Mouse (Mus musculus) embryo, embryonic 10.5 days (tissue): ENCODE measurements around the gene D130043K22Rik.

ENCODE experiments used
- DNase-seq: peaks from one replicate; pipeline ENCODE4 v3.0.0-alpha.2; 2015; ENCODE audit warnings: low spot score

The D130043K22Rik gene

DNA sequence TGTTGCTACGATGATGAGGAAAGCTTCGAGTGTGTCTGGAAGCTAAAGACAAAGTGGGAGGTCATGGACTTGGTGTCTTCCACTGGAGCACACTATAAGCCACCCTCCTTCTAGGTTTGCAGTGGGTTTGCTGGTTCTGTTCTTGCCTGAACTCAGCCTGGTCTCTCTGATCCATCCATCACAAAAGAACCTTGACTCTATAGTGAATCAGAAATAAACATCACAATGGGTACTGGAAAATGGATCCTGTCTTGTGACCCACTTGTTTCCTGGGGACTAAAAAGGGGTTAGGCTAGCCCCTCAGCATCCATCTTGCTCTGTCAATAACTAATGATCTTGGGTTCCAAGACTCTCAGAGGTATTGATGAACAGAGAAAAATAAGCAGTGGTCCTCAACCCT is 57.0 kb downstream of the D130043K22Rik start:
- DNase-seq, result no peak

DNA sequence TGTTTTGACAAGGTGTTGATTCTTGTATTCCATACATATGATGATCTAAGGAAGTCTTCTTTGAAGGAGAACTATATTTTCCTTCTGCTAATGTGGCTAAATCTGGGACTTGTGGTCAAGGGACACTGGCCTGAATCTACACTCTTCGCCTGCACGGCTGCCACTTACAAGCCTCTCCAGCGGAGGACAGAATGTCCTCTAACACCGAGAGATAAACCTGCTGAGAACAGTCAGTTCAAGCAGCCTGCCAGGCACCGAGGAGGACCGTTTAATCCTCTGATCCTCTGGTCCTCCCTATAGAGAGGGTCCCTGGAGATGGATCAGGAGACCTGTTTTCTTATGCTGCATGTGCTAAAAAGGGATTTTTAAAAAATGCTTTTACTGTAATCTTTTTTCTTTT is 58.5 kb downstream of the D130043K22Rik start:
- DNase-seq, result no peak

DNA sequence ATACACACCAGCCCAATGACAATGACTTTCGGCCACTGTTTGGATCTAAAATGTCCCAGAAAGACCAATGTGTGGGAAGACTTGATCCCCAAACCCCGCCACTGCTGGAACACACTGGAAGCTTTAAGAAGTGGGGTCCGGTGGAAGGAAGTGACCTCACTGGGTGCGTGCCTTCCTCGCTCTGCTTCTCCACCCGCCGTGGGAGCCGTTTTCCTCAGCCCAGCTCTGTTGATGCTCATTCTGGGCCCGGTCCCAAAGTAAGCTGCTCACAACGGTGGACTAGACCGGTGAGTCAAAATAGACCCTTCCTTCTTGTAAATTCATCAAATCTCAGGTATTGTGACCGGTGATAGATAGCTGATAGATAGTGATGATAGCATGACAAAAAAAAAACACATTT is 60.5 kb downstream of the D130043K22Rik start:
- no peak for DNase-seq

DNA sequence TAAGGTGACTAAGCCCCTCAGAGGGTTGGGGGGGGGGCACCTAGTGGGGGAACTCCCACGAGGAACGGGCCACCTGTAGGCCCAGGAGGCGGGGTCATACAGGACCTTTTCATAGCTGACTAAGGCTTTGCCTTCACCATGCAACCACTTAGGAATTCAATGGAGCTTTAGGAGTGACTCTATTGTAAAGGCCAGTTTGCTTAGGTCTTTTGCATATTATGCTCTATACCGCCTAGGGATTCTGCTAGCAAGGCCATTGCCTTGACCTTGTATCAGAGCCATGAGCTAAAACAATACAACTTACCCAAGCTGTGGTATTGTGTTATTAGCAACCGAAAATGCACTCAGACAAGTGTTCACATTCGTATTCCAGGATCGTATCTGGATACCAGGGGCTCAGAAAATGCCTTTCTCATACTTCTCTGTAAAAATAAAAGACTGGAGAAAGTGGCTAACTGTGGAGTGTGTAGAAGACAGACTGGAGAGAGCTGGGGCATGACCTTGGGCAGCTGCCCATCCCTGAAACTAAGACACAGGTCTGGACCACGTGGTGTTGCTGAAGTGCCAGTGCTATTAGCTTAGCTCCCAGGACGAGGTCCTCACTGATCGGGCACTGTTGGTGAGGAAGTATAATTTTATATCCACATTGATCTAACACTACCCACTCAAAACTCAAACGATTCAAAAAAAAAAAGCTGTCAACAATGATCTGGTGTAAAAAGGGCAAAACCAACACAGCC is 62.1 kb downstream of the D130043K22Rik start:
- no peak for DNase-seq

DNA sequence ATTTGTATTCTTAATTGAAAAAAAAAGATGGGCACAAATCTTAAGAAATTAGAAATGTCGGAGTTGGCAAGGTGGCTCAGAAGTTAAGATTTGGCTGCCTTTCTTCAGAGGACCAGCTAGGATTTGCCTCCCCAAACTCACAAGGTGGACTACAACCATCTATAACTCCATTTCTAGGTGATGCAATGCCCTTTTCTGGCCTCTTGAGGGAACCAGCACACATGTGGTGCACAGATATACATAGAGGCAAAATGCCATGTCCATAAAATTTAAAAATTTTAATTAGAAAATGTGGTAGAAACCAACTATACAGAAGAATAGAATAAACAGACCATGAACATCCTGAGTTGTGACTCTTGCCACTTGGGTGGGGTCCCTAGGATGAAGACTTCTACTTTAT is 64.2 kb downstream of the D130043K22Rik start:
- DNase-seq, result no peak

DNA sequence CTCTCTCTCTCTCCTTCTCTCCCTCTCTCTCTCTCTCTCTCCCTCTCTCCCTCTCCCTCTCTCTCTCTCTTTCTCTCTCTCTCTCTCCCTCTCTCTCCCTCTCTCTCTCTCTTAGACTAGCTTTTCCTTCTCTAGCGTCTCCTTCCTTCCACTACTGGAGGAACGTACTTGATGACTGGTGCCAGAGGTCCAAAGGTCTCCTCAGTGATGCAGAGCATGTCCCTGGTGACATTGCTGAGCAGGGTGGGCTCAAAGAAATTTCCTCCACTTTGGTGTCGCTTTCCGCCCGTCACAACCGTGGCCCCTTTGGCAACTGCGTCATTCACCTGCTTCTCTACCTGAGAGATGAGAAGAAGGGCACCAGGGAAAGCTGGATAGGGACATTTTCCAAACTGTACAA is 68.6 kb downstream of the D130043K22Rik start:
- DNase-seq, result no peak

DNA sequence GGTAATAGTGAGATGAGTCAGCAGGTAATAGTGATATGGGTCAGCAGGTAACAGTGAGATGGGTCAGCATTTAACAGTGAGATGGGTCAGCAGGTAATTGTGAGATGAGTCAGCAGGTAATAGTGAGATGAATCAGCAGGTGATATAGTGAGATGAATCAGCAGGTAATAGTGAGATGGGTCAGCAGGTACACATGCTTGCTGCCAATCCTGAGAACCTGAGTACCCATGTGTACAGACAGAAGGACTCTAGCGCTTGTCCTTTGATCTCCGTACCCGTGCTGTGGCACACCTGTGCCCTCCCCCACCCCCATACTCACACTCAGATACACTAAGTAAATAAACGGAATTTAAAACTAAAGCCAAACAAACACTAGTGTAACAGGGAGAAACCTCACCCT is 70.0 kb downstream of the D130043K22Rik start:
- DNase-seq, result no peak

DNA sequence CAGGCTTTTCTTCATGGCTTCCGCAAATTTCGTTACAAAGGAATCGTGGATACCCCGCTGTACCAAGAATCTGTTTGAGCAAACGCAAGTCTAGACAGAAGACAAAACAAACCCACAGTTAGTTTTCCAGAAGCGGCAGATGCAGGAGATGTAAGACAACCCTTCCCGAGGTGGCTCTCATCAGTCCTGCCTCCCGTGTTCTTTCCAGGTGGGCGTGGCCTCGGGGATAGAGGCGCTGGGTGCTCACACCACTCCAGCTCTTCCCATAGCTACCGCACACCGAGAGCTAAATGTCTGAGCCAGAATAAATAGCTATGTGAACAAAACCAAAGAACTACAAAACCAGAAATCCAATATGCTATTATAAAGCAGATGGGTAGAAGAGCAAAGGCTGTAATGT is 70.9 kb downstream of the D130043K22Rik start:
- DNase-seq, result no peak

DNA sequence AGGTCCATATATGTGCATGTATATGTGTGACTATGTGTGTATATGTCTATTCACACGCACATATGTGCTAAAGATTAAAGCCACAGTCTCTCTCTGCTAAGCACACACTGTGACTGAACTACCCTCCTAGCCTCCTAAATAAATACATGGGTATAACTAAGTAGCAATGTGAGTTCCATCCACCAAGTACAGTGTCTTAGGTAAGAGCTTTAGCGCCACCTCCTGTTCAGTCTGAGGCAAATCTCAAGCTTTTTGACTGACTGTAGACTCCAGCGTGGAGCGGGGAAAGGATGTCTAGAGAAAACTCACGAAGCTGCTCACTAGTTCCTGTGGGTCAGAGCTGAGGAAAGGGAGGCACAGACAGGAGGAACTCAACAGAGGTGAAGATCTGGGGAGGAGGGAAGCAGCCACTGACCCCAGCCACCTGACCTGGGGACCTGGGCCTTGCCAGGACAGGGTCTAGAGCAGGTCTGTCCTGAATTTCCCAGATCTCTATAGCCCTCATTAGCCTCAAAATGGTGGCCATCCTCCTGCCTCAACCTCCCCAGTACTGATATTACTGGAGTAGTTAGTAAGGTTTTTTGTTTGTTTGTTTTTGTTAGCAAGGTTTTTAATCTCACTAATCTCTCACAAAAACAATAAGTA is 75.5 kb downstream of the D130043K22Rik start:
- peak; percentile 81 for DNase-seq

DNA sequence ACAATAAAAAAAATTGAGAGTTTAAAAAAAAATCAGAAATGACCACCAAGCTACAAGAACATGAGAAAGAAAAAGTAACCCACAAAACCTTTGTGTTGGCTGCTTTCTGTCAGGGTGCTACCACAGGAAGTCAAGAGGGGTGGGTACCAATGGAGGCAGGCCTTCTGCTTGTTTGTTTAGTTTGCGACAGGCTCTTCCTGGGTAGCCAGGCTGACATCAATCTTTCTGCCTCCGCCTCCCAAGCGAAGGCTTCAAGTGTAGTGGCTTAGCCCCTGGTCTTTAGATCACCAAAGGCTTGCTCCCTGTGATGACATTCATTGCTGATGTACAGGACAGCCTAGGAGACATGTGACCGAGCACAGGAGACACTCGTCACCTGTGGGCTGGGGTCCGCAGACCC is 76.3 kb downstream of the D130043K22Rik start:
- DNase-seq, result no peak

DNA sequence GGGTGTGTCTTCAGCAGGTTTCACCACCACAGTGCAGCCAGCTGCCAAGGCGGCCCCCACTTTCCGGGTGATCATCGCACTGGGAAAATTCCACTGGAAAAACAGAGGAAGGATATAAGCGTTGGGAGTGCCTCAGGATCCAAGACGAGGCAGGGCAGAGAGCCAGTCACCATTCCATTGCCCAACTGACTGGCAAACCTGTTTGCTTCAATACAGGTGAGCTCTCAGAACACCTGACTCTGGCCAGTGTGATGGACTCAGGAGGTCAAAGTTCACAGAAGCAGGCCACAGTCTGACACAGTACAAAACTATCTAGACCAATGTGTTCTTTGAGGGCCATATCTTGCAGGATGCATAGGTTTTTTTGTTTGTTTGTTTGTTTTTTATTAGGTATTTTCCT is 79.1 kb downstream of the D130043K22Rik start:
- no peak for DNase-seq

DNA sequence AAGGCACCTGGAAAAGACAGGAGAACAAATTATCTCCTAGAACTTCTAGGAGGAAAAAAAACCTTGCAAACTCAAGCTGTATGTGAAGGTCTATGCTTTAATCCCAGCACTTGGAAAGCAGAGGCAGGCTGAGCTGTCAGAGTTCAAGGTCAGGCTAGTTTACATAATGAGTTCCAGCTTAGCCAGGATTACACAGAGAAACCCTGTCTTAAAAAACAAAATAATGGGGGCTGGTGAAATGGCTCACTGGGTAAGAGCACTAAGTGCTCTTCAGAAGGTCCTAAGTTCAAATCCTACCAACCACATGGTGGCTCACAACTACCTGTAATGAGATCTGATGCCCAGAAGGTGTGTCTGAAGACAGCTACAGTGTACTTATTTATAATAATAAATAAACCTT is 85.7 kb downstream of the D130043K22Rik start:
- DNase-seq, result no peak

DNA sequence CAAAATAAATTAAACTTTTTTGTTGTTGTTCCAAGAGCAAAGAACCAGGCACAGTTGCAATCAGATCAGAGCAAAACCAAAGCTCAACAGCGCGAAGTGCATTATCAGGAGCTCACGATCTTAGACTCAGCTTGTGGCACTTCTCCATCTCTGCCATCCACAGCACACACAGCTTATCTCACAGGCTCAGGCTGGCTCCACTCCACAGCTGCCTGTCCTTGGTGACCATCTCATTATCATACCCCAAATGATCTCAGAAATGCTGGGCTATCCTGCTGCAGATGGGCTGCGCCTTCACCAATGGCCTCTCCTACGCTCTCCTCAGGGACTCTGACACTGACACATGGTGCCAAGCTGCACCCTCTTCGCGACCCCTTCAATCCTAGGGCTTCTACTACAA is 88.3 kb downstream of the D130043K22Rik start:
- no peak for DNase-seq

DNA sequence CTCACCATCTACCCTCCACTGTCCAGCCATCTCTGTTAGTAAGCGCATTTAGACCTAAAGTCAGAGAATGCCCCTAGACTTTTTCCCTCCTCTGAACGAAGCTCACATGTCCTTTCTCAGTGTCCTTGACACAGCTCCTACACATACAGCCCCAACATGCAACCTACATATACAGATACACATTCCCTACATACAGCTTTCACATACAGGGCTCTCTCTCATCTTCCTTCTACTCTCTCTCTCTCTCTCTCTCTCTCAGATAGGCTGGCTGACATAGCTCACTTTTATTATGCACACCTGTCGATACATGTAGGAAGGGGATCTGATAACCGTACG is 91.8 kb downstream of the D130043K22Rik start:
- peak; percentile 41 for DNase-seq

DNA sequence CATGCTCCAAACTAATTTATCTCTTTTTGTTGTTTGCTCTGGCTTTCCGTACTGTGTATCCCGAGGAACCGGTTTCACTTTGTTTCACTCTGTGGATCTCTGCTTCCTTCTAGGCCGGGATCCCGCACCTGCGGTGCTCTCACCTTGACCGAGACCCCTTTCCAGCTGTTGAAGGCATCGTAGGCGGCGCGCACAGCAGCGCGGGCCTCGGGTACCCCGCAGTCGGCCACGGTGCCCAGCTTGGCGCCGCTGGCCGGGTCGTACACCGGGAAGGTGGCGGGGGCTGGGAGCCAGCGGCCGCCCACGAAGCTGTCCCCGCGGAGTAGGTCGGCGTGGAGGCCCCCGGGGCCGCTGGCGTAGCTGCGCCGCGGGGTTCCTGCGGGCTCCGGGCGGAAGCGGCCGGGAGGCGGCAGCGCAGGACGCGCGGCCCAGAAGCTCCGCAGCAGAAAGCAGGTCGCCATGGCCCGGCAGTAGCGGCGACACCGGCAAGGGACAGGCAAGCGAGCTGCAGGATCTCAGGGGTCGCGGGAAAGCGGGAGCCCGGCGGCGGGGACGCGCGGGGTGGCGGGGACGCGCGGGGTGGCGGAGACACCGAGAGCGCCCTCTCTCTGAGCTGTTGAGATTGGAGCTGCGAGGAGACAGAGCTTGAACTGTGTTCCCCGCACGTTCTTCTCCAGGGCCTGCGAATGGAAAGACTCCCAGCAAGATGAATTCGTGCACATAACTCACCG is 92.3 kb downstream of the D130043K22Rik start, which contains the start of gene Aldh5a1:
TSS of gene Aldh5a1 (minus strand) at position 554 of the 731 bp plus-strand sequence.
- DNase-seq, result peak; percentile 82

DNA sequence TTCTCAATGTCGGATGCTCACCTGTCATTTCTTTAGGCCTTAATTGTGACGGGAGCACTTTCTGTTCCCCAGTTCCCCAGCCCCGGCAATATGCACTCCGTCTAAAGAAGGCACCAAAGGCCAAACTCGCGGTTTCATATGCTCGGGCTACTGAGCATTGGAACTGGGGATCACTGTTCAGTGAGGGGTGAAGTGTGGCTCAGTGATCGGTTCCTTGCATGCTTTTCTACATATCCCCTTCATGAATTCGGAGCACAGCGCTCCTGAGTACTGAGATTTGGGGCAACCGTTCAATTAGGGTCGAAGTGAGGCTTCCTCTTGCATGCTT is 92.9 kb downstream of the D130043K22Rik start:
- no peak for DNase-seq

DNA sequence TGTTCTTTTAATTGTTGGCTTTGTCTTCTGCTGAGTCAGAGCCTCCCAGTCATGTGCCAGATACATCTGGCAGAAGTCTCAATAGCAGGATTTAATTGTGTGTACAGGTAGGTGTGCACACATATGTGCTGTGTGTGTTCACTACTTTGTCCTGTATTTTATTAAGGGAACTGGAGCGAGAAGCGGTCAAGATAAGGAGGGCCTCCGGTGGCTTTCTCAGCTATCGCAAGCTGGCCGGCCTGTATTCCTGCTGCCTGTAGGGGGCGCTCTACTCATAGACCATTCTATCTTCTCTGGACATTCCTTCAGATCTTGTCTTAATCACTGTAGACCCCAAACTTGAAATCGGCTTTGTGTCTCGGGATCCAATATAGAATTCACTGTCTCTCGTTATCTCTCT is 93.7 kb downstream of the D130043K22Rik start:
- DNase-seq, result peak; percentile 86

DNA sequence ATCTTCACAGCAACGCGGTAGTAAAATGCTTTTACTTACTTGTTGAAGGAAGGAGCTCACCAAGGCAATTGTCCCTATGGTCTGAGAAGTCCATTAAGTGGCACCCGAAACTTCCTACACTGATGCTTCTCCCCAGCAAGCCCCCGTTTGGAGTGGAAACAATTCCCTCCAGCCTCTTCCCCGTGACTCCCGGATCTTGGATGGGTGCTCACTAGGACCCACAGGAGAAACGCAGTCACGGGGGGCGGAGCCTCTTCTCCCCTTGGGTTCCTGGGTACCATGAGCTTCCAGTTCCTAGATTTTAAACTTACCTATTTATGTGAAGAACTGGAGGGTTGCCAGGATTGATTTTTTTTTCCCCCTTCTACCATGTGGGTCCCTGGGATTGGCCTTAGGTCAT is 94.5 kb downstream of the D130043K22Rik start:
- DNase-seq, result no peak

DNA sequence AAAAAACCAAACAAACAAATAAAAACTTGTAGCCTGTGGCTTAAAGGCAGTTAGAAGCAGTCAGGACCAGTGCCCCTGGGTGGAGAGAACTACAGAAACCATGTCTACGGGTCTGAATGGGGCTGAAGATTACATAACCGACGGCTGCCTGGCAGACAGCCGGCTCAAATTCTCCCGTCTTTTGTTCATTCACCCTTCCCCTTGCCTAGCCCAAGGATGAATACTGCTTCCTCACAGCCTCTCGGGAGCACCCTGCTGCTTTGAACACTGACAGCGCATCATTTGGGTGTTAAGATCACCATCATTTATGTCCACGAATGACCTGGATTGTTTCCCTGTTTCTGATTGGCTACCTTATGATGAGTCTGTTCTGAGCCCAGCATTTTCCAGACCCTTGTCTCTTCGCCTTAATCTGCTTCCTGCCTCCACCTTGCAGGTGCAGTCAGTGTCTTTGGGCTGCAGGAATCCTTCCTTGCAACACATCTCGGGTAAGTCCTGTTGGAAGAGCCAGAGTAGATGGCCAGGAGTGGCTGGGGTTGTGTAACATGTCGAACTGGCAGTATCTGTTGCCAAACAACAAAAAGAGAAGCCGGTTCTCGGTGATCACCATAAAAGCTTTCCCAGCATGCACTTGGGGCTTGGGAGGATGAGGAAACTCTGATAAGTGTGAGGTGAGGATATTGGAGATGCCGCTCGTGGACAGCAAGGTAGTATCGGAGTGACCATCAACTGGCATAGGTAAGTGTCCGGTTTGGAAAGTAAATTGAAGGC is 97.8 kb downstream of the D130043K22Rik start, which contains the start of gene Gpld1:
TSS of gene Gpld1 (plus strand) at position 641 of the 771 bp plus-strand sequence.
- no peak for DNase-seq

DNA sequence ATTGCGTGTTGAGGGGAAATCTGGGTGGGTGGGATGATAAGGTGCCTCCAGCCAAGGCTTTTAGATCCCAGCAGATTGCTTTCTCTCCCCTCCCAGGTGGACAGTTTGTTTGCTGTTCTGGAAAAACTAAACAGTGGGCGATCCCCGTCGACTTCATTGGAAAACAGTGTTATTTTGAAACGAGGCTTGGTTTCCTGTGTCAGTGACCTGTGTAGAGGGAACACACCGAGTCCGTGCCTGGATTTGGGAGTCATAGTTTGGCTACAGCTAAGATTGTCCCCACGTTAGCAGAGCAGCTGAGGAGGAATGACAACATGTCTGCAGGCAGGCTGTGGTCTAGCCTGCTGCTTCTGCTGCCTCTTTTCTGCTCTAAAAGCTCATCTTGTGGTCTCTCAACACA is 98.4 kb downstream of the D130043K22Rik start:
- no peak for DNase-seq

DNA sequence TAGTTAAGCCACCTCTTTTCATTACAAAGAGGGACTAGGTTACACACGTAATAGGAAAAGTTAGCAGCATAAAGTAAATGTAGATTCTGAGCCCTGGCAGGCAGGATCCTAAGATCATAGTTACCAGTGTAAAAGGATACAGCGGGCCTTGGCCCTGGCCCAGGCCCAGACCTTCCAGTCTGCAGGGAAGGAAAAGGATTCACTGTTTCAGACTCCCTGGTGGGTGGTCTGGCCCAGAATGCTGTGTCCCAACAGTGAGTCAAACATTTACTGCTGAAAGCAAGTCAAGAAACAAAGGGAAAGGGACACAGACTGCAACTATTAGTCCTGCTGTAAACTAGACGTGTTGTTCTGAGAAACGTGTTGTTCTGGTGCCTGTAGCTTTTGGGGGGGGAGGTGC is 100.6 kb downstream of the D130043K22Rik start:
- peak; percentile 50 for DNase-seq

DNA sequence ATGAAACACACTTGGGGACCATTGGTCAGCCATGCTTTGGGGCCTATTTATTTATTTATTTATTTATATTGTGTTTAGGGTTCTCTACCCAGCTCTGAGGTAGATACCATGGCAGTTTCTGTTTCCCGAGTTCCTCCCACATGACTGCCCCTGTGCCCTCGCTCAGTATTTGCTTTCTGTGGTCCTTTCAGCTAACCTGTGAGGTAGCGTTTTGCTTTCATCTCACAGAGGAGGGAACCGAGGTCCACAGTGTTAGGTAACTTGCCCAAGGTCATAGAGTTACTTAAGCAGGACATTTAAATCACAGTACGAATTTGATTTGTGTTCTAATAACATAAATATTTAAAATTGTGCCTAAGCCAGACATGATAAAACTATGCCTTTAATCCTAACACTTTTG is 102.2 kb downstream of the D130043K22Rik start:
- DNase-seq, result no peak

DNA sequence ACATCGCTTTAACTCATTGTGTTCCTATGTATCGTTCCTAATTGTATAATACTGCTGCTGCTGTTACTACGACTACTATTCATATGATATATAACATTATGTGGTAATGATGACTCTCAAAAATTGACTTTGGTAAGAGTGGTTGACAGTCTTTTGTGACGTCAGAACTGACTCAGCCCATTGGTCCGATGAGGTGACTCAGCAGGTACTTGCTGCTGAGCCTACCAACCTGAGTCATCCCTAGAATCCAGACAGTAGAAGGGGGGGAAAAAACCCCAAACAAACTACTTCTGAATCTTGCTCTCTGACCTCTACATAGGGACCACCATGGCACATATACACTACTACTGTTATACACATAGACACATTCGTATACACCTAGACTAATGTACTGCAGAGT is 103.9 kb downstream of the D130043K22Rik start:
- DNase-seq, result no peak
